Mouse (Mus musculus) gonadal fat pad, adult 2 months (tissue): ENCODE results near the gene Gdf9. TPM values are rescaled to one million over a fixed set of nuclear protein-coding genes. Genes with fewer than 3 reads are reported as not detected.

ENCODE experiments used
- DNase-seq: peaks from one replicate; pipeline ENCODE4 v3.0.0-alpha.2; 2012; ENCODE audit warnings: low read depth
- polyA plus RNA-seq: library from polyadenylated mRNA; depleted of rRNA; stranded (reverse); fragments of >200 nt; gene quantifications from 2 replicates; pipeline ENCODE4 v1.2.3, GENCODE M21; 2012; rRNA removed

Gdf9 gene
- polyA plus RNA-seq, 1 experiment = 1.5 TPM

GRCm38 (mm10) chr11:53478383-53479170, 47.8 kb downstream of the Gdf9 start:
- DNase-seq = no peak

GRCm38 (mm10) chr11:53479171-53479782, 48.5 kb downstream of the Gdf9 start:
- no peak for DNase-seq

DNA sequence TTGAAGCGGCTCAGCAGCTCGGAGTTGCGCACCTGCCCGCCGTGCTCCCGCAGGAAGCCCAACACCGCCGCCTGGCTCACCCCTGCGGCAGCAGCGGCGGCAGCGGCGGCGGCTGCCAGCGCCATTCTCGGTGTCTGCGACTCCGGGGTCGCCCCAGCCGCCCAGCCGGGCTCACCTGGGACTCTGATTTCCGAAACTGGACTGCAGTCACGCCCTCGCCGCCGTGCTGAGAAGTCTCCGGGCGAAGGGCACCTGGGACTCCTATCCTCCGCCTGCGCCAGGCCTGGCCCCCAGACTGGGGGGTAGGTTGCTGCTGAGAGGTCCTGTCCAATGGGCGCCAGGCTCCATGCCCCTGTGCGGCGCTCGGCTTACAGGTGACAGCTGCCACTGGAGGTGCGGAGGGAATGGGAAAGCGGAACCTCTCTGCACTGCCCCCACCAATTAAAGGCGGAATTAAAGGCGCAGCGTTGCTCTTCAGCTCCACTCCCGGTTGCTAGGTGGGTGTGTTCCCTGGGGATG, 49.0 kb downstream of the Gdf9 start, which contains the start of the genes Gm9945 and Sowaha:
Gene Gm9945 (plus strand): TSS at position 384 of the 519 bp plus-strand sequence.
Gene Sowaha (minus strand): TSS at position 492 of the 519 bp plus-strand sequence.
- DNase-seq = no peak

DNA sequence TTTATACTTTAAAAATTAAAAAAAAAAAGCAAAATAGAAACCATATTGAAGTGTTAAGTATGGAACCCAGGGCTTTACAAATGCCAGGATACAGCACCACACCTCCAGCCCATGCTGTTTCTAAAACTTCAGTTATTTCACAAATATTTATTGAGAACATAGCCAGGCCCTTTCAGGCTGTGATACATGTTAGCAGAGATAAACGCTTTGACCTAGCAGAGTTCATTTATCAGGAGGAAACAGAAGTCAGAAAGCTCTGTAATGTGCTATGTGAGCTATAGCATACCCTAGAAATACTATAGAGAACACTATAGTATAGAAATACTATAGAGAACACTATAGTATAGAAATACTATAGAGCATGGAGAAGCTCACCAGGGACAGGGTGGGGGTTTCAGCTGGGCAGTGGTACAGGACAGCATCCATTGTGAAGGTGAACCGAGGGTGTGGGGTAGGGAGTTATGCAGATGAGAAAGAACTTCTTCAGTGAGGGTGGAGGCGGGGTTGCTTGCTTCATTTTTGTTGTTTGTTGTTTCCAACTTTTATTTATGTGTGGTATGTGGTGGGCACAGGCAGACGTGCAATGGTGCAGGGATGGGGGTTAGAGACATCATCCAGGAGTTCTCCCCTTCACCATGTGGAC, 50.4 kb downstream of the Gdf9 start:
- DNase-seq = no peak

DNA sequence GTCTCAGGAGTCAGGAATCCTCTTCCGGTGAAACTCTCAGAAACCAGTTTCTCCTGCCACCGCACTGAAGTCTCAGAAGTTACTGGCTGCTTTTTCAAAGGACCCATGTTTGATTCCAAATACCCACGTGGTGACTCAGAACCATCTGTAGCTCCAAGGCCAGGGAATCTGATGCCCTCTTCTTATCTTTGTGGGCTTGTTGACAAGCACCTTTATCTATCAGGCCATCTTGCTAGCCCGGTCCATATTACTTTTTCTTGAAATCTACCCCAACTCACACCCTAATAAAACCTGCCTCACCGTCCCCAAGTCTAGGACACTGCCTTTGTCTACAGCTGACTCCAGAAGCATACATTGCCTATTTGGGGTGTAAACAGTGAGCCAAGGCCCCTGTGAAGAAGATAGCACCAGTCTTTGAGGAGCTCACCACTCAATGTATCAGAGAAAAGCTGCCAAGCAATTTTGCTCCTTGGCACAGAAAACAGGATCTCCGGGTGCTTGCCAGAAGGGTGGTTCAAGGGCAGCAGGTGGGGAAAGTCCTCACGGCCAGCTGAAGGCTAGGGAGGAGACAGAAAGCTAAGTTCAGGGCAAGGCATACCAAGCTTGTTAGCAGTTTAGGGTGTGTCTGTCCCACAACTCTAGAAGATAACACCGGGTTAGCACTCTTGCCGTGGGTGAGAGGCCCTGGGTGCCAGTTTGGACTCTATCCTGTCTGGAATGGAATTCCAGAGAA, 52.5 kb downstream of the Gdf9 start:
- DNase-seq = no peak

GRCm38 (mm10) chr11:53485719-53486118, 54.9 kb downstream of the Gdf9 start:
- no peak for DNase-seq

GRCm38 (mm10) chr11:53486351-53486750, 55.5 kb downstream of the Gdf9 start:
- DNase-seq = no peak

- DNase-seq = no peak
These were observed 56.2 kb downstream of the Gdf9 start for GRCm38 (mm10) chr11:53486822-53487594.

Other genes starting within 250 kb of the Gdf9 start
- 24.9 and 29.7 TPM in 2 replicates for gene Hspa4, start 130.6 kb upstream of the Gdf9 start, polyA plus RNA-seq
- gene Zcchc10, start 106.3 kb upstream of the Gdf9 start, polyA plus RNA-seq = 3.1 and 5.3 TPM in 2 replicates
- gene Aff4, start 80.2 kb upstream of the Gdf9 start, polyA plus RNA-seq = 27.8 and 29.4 TPM in 2 replicates
- gene Leap2, start 7.9 kb upstream of the Gdf9 start, polyA plus RNA-seq = not detected in 2 replicates
- 537 and 665 TPM in 2 replicates for gene Uqcrq, start 192 bp upstream of the Gdf9 start, polyA plus RNA-seq
- 1.3 and 1.4 TPM in 2 replicates for gene Gm10447, start 26.1 kb downstream of the Gdf9 start, polyA plus RNA-seq
- 12.6 and 12.8 TPM in 2 replicates for gene Shroom1, start 26.2 kb downstream of the Gdf9 start, polyA plus RNA-seq
- gene Gm9837, start 39.5 kb downstream of the Gdf9 start, polyA plus RNA-seq = not detected in 2 replicates
- not detected in 2 replicates for gene Gm9945, start 49.1 kb downstream of the Gdf9 start, polyA plus RNA-seq
- 0.15 and 0.19 TPM in 2 replicates for gene Sowaha, start 49.3 kb downstream of the Gdf9 start, polyA plus RNA-seq
- gene Sept8, start 88.2 kb downstream of the Gdf9 start, polyA plus RNA-seq = 24.9 and 27.7 TPM in 2 replicates
- gene Kif3a, start 136.4 kb downstream of the Gdf9 start, polyA plus RNA-seq = 5.9 and 6.4 TPM in 2 replicates
- gene Il4, start 187.6 kb downstream of the Gdf9 start, polyA plus RNA-seq = not detected in 2 replicates
- gene Il13, start 203.7 kb downstream of the Gdf9 start, polyA plus RNA-seq = 0.41 TPM in 1 of 2 replicates, not detected in the other